Mouse (Mus musculus): Measurements from ENCODE around the gene Ube2o.
"Not testable (repeated sequence)": the region's sequence is repeated elsewhere in the genome, so short reads cannot be mapped to it uniquely, and the experiment has no call there.

The Ube2o gene

DNA sequence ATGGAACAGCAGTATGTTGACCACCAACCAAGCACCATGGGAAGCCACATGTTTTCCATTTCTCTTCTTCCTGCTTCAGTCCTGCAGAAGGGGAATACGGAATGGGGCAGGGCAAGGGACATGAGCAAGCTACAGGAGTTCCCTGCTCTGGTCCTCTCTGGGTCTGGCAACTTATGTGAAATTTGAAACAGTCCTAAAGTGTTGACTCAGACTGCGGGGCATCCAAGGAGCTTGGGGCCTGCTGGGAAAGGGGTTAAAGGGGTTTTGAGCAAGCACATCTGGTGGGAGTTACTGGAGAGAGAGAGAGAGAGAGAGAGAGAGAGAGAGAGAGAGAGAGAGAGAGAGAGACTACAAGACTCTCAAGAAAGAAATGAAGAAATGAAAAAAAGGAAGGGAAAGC is 72.6 kb downstream of the Ube2o start:
- DNase-seq, result no peak

DNA sequence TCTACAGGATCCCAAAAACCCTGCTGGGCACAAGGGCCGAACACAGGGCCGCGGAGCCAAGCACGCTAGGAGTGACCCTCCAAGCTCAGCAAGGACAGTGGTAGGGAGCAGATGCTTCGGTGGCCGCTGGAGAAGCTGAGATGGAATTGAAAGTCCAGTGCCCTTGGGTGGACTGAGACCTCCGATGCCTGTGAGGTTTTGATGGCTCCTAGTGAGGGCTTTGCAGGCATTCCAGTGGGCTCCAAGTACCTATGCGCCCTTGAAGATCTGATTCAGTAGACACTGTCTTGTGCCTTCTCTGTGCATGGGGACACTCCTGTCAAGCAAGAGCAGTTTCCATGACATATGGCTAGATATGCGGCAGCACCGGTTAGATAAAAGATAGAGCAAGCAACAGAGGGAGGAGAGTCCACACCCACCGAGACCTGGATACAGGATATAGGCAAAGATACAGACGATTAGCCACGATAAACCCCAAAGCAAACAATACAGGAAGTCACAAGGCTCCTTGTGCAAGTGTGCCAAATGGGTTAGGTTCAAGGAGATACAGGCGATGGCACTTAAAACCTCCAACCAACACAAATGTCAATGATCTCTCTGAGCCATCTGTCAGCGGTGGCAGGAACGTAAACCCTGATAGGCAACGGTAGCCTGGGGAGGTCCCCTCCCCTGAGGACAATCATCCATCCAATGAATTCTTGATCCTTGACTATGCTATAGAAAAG is 74.9 kb downstream of the Ube2o start:
- no peak for DNase-seq

DNA sequence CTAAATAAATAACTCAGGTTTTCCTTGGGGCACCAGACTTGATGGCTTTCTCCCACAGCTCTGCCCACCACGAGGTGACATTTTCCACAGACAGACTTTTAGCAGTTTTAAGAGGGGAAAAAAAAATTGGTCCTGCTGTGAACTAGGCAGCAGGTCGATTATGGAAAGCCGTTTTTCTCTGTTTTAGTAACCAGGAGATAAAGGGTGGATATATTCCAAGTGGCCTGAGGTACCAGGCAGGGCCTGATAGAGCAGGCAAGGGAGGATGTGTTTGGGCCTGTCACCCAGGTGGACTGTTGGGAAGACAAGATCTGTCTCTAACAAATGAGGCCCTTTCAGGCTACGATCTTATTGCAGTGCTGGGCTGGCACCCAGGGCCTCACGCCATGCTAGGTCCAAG is 75.7 kb downstream of the Ube2o start:
- no peak for DNase-seq

DNA sequence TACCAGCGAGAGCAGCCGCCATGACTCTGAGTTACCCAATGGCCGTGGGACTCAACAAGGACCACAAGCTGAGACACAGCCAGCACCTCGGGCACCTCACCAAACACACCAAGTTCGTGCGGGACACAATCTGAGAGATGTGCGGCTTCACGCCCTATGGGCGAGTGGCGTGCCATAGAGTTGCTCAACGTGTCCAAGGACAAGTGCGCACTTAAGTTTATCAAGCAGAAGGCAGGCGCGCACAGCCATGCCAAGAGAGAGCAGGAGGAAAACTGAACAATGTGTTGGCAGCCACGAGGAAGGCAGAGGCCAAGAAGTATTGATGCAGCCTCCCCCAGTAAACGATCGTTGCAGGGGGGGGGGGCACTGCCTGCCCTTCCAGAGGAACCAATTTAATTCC is 76.7 kb downstream of the Ube2o start:
- no peak for DNase-seq

DNA sequence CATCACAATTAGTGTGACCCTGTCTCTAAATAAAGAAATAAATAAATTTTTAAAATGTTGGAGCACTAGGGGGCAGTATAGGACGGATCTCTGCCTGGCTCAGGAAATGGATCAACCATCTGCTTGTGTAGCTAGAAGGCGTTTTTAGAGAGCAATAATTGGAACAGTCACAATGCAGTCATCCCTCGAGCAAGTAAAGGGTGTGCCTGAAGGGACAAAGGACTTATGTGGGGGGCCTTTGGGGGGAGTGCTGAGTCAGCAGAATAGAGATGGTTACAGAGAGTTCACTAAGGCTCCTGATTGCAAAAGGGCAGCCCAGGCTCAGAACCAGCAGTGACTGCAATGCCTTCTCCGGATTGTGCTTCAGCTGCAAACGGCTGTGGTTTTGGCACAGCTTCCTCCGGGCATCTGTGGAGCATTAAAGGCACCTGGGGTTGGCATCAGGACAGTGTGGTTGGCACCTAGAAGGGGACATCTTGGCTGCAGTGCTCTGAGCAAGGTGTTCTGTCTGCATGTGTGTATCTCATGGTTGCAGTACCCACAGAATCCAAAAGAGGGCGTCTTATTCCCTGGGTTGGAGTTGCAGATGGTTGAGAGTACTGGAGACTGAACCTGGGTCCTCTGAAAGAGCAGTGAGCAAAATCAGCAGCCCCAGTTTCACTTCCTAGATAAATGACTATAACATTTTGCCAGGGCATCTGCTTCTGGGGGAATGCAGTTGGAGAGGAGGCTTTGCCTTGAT is 80.1 kb downstream of the Ube2o start:
- peak; percentile 34 to 59 for DNase-seq

DNA sequence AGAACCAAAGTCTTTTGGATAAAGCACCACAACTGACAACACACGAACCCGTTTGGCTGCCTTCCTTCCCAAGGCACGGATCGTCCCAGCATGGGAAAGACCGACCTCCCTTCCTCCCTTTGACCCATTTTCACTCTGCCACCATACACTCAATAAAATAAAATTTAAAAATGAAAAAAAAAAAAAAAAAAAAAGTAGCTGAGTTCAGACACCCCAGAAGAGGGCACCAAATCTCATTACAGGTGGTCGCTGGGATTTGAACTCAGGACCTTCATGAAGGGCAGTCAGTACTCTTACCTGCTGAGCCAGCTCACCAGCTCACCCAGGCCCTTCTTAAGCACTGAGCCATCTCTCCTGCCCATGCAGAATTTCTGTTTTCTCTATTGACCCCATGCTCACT is 82.2 kb downstream of the Ube2o start:
- DNase-seq, result no peak

DNA sequence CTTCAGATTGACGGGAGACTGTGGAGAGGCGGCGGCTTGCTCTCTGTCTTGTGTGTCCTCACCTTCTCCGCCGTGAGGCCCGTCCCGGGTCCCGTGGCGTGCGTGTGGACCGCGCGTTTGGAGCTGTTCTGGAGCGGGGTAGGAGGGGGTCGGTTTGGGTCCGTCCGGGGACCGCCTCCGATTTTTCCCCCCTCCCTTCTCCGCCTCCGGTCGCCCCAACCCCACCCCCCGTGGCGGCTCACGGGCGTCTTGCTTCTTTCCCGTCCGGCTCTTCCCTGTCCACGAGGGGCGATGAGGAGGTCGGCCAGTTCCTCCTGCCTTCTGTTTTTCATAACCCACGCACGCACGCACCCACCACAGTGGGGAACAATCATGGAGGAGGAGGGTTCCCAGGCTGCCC is 82.7 kb downstream of the Ube2o start:
- peak in 1 of 2 experiments; percentile 50 for DNase-seq

DNA sequence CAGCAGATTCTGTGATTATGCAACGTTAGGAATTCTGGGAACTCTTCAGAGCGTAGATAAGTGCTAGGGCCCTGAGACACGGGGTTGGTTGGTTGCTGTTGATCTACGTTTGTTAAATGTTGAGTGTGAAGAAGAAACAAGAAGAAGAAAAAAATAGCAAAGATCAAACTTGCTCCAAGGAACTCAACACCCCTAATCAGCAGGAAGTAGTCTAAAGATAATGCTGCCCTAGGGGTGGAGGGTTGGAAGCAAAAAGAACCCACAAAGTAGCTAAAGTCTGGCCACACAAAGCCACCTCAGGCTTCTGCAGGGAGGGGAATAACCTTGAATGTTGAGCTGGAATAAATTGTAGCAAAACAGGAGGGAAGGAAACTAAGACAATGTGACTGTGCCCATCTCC is 83.9 kb downstream of the Ube2o start:
- DNase-seq, result no peak

DNA sequence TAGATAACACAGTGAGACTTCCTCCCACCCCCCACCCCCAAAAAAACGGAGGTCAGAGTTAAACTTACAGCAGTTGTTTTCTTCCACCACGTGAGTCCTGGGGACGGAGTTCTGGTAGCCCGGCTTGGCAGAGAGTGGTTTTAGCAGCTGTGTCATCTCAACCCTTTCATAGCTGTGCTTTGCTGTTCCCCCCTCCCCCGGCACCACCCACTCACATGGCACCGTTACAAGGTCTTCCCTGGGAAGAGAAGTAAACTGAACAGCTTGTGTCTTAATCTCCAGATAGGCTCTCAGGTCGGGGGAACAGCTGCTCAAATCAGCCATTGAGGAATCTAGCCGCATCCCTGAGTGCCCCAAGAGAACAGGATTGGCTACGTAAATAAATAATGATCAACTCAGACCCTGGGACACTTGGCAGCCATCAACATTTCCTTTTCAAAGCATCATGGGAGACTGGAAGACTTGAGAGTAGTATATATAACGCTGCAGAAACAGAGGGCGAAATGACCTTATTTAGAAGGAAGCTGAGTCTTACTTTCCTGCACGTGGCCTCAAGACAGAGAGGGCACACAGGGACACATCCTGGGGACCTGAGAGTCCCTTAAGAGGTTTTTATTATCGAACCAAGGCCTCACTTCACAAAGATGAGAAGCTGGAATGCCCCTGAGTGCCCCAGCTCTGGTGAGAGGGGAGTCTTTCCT is 86.6 kb downstream of the Ube2o start:
- DNase-seq, result peak; percentile 87 to 91

DNA sequence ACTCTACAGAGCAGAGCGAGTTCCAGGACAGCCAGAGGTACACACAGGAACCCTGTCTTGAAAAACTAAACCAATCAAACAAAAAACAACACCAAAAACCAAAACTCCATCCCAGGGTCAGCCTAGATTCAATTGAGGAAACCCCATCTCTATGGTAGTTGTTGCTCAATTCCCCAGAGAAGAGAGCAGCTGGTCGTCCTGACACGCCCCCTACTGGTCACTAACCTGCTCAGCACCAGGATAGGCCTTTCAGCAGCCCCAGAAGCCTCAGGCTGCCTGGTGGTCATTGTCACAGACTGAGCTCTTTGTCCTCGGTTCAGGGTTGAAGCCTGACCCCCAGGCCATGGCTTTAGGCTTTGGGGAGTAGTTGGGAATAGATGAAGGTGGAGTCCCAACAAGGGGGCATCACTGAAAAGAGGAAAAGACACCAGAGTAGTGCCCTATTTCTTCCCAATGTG is 87.4 kb downstream of the Ube2o start, which contains the start of gene Prpsap1:
TSS of gene Prpsap1 (minus strand) at position 408 of the 458 bp plus-strand sequence.
- DNase-seq, result peak; percentile 54 to 72

DNA sequence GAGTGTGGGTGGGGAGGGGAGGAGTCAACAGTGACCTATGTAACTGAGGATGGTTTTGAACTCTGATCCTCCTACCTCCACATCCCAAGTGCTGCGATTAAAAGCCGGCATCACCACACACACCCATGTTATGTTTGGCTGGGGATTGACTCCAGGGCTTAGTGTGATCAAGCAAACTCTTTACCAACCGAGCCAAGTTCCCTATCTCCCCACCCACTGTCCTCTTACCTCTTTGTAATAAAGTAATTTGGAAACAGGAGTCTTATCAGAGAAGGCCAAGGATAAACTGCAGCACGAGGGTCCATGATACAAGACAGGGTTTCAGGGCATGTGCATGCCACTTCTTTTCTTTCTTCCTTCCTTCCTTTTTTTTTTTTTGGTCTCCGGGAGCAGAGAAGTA is 88.1 kb downstream of the Ube2o start:
- DNase-seq, result no peak

DNA sequence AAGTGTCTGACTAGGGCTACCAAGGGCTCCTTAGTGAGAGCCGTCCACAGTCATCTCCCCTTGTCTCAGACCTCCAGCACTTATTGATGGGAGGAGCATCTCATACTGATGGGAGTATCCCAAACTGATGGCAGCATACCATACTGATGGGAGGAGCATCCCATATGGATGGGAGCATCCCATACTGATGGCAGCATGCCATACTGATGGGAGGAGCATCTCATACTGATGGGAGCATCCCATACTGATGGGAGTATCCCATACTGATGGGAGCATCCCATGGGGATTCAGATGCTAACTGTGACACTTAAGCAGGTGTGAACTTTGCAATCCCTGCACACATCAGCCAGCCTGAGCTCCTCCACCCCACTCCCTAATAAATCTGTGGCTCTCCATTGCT is 88.7 kb downstream of the Ube2o start:
- not testable (repeated sequence) for DNase-seq

DNA sequence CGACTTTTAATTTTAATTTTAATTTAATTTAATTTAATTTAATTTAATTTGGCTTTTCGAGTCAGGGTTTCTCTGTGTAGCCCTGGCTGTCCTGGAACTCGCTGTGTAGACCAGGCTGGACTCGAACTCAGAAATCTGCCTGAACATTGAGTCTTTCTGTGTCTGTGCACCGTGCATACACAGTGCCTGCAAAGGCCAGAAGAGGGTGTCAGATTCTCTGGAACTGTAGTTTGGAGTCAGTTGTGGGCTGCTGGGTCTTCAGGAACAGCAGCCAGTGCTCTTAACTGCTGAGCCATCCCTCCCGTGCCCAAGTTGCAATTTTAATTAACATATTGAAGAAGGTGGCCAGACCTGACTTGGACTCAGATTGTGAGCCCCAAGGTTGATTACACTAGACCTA is 89.9 kb downstream of the Ube2o start:
- no peak for DNase-seq

DNA sequence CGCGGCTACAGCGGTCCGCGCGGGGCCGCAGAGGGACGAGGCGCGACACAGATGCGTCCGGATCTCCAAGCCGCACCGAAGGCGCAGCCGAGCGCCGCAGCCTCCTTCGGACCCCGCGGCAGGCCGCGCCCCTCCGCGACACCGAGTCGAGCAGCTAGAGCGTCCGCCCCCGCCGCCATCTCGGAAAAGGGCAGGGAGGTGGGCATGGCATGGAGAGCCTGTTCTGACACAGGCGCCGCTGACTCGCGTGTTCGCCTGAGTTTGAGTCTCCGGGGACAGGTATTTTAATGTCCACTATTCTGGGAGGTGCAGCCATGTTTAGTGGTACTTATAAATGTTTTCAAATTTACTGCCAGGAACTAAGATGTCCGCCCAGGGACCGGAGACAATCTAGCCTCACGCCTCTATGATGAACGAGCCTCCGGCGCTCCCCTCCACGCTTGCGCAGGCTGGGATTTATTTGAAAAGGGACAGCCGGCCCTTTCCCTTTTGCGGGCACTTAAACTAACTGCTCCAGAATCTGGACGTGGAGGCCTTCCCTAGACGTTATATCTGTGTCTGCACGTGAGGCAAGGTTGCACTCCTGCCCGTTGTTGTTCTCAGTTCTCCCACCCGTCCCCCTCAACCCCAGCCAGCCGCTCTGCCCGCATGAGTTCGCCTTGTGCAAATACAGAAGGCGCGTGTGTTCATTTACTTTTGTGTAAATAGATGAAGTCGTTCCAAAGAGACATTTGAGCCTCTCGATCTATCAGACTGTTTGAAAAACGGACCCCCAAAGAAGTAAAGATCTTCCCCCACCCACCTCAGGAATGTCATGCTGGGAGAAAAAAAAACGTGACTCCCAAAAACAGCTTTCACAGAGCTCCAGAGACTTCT is 90.8 kb downstream of the Ube2o start:
- peak; percentile 92 to 95 for DNase-seq

DNA sequence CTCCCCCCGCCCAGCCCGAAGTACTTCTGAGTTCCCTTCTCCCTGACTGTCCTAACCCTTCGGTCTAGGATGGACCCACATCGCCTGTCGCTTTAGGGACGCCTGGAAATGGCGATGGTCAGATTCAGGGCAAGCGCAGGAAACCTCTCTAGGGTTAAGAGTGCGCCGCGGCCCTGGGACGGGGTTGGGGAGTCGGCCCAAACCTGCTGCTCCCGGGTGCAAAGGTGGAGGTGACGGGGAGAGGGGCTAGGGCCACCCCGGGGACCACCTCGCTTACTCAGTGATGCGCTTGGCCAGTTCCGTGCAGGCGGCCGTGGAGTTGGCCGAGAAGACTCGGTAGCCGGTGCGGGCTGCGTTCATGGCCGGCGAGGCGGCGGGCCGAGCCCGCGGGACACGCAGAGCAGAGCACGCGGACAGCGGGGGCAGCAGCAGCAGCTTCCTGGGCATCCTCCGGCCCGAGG is 91.4 kb downstream of the Ube2o start:
- DNase-seq, result no peak

DNA sequence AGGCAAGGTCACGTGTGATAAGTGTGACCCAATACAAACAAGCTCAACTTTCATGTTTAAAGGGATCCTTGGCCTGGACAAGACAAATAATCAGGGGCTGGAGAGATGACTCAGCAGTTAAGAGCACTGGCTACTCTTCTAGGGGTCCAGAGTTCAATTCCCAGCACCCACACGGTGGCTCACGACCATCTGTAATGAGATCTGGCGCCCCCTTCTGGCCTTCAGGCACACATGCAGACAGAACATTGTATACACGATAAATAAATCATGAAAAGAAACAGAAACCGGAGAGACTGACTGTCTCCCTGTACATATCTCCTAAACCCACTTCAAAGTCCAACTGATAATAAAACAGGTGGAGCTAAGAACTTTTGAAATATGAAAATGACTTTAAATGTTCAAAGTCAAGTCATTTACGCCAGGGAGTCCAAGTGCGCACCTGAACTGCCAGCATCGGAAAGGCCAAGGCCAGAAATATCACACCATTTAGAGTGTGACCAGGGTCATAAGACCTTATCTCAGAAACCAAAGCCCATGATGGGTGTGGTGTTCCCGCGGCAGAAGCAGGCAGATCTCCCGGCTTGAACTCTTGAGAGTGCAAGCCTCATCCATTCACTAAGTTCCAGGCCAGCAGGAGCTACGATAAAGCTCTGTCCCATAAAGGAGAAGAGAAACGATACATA is 92.4 kb downstream of the Ube2o start:
- DNase-seq, result peak in 1 of 2 experiments; percentile 44

DNA sequence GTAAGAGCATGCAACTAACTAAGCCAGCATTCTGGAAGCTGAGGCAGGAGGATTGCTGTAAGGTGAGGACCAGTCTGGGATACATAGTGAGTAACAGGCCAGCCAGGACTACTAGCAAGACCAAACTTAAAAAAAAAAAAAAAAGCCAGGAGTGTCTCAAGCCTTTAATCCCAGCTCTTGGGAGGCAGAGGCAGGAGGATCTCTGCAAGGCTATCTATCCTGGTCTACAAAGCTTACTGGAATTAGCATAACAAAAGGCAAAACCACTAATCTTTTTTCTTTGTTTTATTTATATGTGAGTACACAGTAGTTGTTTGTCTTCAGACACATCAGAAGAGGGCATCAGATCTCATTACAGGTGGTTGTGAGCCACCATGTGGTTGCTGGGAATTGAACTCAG is 93.0 kb downstream of the Ube2o start:
- no peak for DNase-seq

Data from kidney, postnatal 4 days (tissue).